ENCODE assay signal across 17 mouse cellular contexts in genomic region chr9:34695646-34696045, GRCm38 (mm10).
DNase-seq lines count a peak whose midpoint lies in the region; ATAC-seq and TF ChIP-seq lines count a peak whose summit lies in the region.
"Had no signal": no experiment of that assay in that cellular context is flagged by ENCODE, and none has a peak within 500 bp of the region (broad histone marks: within the 10 kb centered on the region; RNA-seq: fewer than 3 reads in every experiment).

No protein-coding gene starts in this region.

- H3K36me3 ChIP-seq in hindbrain, postnatal 0 days (ENCODE audit: insufficient read depth, low read length) = no peaks in the 10 kb centered on the region
- no peaks in the 10 kb centered on the region for H3K36me3 ChIP-seq in hindbrain, embryonic 16.5 days (ENCODE audit: control insufficient read depth, insufficient read depth, low read length)
- H3K36me3 ChIP-seq in midbrain, embryonic 10.5 days = no peaks in the 10 kb centered on the region
- H3K36me3 ChIP-seq in midbrain, embryonic 15.5 days (replicated peaks) = no peaks in the 10 kb centered on the region
- no peaks in the 10 kb centered on the region for H3K36me3 ChIP-seq in lung, postnatal 0 days (ENCODE audit: insufficient read depth, low read length)
- H3K36me3 ChIP-seq: embryonic facial prominence, embryonic 10.5 days; embryonic facial prominence, embryonic 12.5 days; forebrain, embryonic 15.5 days had no signal

- no peak for TF ChIP-seq EP300 in lung, postnatal 0 days (IDR thresholded peaks at IDR 0.05)

- DNase-seq in cerebellum, adult 2 months = peak; percentile 25 to 42
- no peak for DNase-seq in cerebellum, adult 11 months
- DNase-seq in hindbrain, postnatal 0 days (ENCODE audit: low spot score) = no peak
- DNase-seq in midbrain, embryonic 10.5 days (ENCODE audit: low spot score) = no peak
- DNase-seq in brain, adult 2 months (ENCODE audit: low read depth, low spot score) = peak; percentile 52
- DNase-seq in lung, postnatal 0 days (ENCODE audit: low spot score) = no peak
- DNase-seq: adrenal gland, adult 2 months; adrenal gland, postnatal 10 days; adrenal gland, postnatal 25 days; cerebellum, adult 9-10 months; forebrain, postnatal 0 days had no signal

- H3K4me2 ChIP-seq in hindbrain, postnatal 0 days (ENCODE audit: low read depth, low read length) = no peak overlapping the region
- no peak overlapping the region for H3K4me2 ChIP-seq in hindbrain, embryonic 16.5 days (ENCODE audit: low read length)
- H3K4me2 ChIP-seq in midbrain, embryonic 15.5 days = no peak overlapping the region
- H3K4me2 ChIP-seq in lung, postnatal 0 days (replicated peaks; ENCODE audit: low read depth, low read length) = no peak overlapping the region
- H3K4me2 ChIP-seq: embryonic facial prominence, embryonic 12.5 days; forebrain, embryonic 13.5 days; forebrain, embryonic 15.5 days had no signal

- TF ChIP-seq CTCF in cerebellum, adult 2 months (IDR thresholded peaks at IDR 0.05; ENCODE audit: borderline replicate concordance, insufficient read depth, low read depth, low read length) = no peak
- TF ChIP-seq CTCF in hindbrain, postnatal 0 days (IDR thresholded peaks at IDR 0.05; ENCODE audit: low read depth) = no peak
- TF ChIP-seq CTCF in lung, postnatal 0 days (IDR thresholded peaks at IDR 0.05) = no peak

- no peak for TF ChIP-seq POLR2A in cerebellum, adult 2 months (IDR thresholded peaks at IDR 0.05; ENCODE audit: borderline replicate concordance, insufficient read depth, low read length)

- no peak overlapping the region for H3K4me3 ChIP-seq in cerebellum, adult 2 months (replicated peaks; ENCODE audit: insufficient read depth, low read depth, low read length)
- H3K4me3 ChIP-seq in hindbrain, postnatal 0 days (ENCODE audit: low read length) = no peak overlapping the region
- H3K4me3 ChIP-seq in hindbrain, embryonic 16.5 days (ENCODE audit: low read length) = no peak overlapping the region
- H3K4me3 ChIP-seq in midbrain, embryonic 10.5 days = no peak overlapping the region
- H3K4me3 ChIP-seq in midbrain, embryonic 15.5 days = no peak overlapping the region
- H3K4me3 ChIP-seq in lung, postnatal 0 days (ENCODE audit: low read depth, low read length) = no peak overlapping the region
- H3K4me3 ChIP-seq: embryonic facial prominence, embryonic 10.5 days; embryonic facial prominence, embryonic 12.5 days; forebrain, embryonic 13.5 days; forebrain, embryonic 15.5 days had no signal

- H3K9ac ChIP-seq in hindbrain, postnatal 0 days (replicated peaks; ENCODE audit: low read length) = no peak overlapping the region
- H3K9ac ChIP-seq in hindbrain, embryonic 16.5 days (ENCODE audit: low read depth, low read length) = no peak overlapping the region
- no peak overlapping the region for H3K9ac ChIP-seq in midbrain, embryonic 15.5 days
- H3K9ac ChIP-seq in lung, postnatal 0 days (replicated peaks; ENCODE audit: low read depth) = no peak overlapping the region
- H3K9ac ChIP-seq: embryonic facial prominence, embryonic 12.5 days; forebrain, embryonic 13.5 days; forebrain, embryonic 15.5 days; forebrain, postnatal 0 days had no signal

- peak; percentile 27; the same call in 1 of the 2 replicates for ATAC-seq in hindbrain, postnatal 0 days
- no peak for ATAC-seq in hindbrain, embryonic 16.5 days
- no peak for ATAC-seq in midbrain, embryonic 15.5 days (replicated peaks)
- ATAC-seq in lung, postnatal 0 days = no peak
- ATAC-seq: forebrain, embryonic 13.5 days; forebrain, embryonic 15.5 days; forebrain, postnatal 0 days had no signal

- H3K4me1 ChIP-seq in cerebellum, adult 2 months (ENCODE audit: control insufficient read depth, insufficient read depth, low read length) = peaks cover 10% of the 10 kb centered on the region; the same call in 1 of the 2 replicates
- no peaks in the 10 kb centered on the region for H3K4me1 ChIP-seq in hindbrain, postnatal 0 days (ENCODE audit: insufficient read depth, low read length)
- H3K4me1 ChIP-seq in hindbrain, embryonic 16.5 days (ENCODE audit: control insufficient read depth, insufficient read depth, low read depth, low read length) = no peaks in the 10 kb centered on the region
- peaks cover 9% of the 10 kb centered on the region for H3K4me1 ChIP-seq in midbrain, embryonic 10.5 days
- no peaks in the 10 kb centered on the region for H3K4me1 ChIP-seq in midbrain, embryonic 15.5 days
- no peaks in the 10 kb centered on the region for H3K4me1 ChIP-seq in lung, postnatal 0 days (ENCODE audit: insufficient read depth, low read depth, low read length)
- H3K4me1 ChIP-seq: embryonic facial prominence, embryonic 12.5 days; forebrain, embryonic 13.5 days; forebrain, embryonic 15.5 days had no signal

- H3K27me3 ChIP-seq in cerebellum, adult 2 months (ENCODE audit: control insufficient read depth, insufficient read depth, low read length) = no peaks in the 10 kb centered on the region
- H3K27me3 ChIP-seq in hindbrain, postnatal 0 days (ENCODE audit: insufficient read depth, low read length) = no peaks in the 10 kb centered on the region
- no peaks in the 10 kb centered on the region for H3K27me3 ChIP-seq in hindbrain, embryonic 16.5 days (replicated peaks; ENCODE audit: control insufficient read depth, insufficient read depth, low read length)
- H3K27me3 ChIP-seq in midbrain, embryonic 10.5 days (ENCODE audit: low read depth, poor library complexity, severe bottlenecking) = no peaks in the 10 kb centered on the region
- no peaks in the 10 kb centered on the region for H3K27me3 ChIP-seq in midbrain, embryonic 15.5 days (replicated peaks)
- no peaks in the 10 kb centered on the region for H3K27me3 ChIP-seq in lung, postnatal 0 days (replicated peaks; ENCODE audit: insufficient read depth, low read length)
- H3K27me3 ChIP-seq: embryonic facial prominence, embryonic 12.5 days; forebrain, embryonic 13.5 days; forebrain, embryonic 15.5 days had no signal

- 36% methylated on average over 5 of the region's 5 CpGs for WGBS in cerebellum, adult 2 months
- WGBS in hindbrain, postnatal 0 days = 56% methylated on average over 5 of the region's 5 CpGs
- WGBS in hindbrain, embryonic 16.5 days = 78% methylated on average over 5 of the region's 5 CpGs
- WGBS in midbrain, embryonic 10.5 days = 81% methylated on average over 5 of the region's 5 CpGs
- 69% methylated on average over 5 of the region's 5 CpGs for WGBS in midbrain, embryonic 15.5 days
- WGBS in lung, postnatal 0 days = 69% methylated on average over 5 of the region's 5 CpGs

- H3K27ac ChIP-seq in cerebellum, adult 2 months (ENCODE audit: insufficient read depth, low read length) = no peak overlapping the region
- no peak overlapping the region for H3K27ac ChIP-seq in hindbrain, postnatal 0 days
- no peak overlapping the region for H3K27ac ChIP-seq in hindbrain, embryonic 16.5 days (ENCODE audit: low read depth, low read length)
- H3K27ac ChIP-seq in midbrain, embryonic 10.5 days (replicated peaks) = peak overlapping the region; percentile 33; the same call in 1 of the 2 replicates
- H3K27ac ChIP-seq in midbrain, embryonic 15.5 days = no peak overlapping the region
- no peak overlapping the region for H3K27ac ChIP-seq in lung, postnatal 0 days (ENCODE audit: low read length)
- H3K27ac ChIP-seq: embryonic facial prominence, embryonic 10.5 days; embryonic facial prominence, embryonic 12.5 days; forebrain, embryonic 13.5 days; forebrain, embryonic 15.5 days had no signal

- no peaks in the 10 kb centered on the region for H3K9me3 ChIP-seq in hindbrain, postnatal 0 days (ENCODE audit: low read length)
- H3K9me3 ChIP-seq in hindbrain, embryonic 16.5 days (ENCODE audit: control insufficient read depth, low read length) = no peaks in the 10 kb centered on the region
- no peaks in the 10 kb centered on the region for H3K9me3 ChIP-seq in midbrain, embryonic 10.5 days (replicated peaks)
- no peaks in the 10 kb centered on the region for H3K9me3 ChIP-seq in midbrain, embryonic 15.5 days
- no peaks in the 10 kb centered on the region for H3K9me3 ChIP-seq in lung, postnatal 0 days (ENCODE audit: low read length)
- H3K9me3 ChIP-seq: embryonic facial prominence, embryonic 10.5 days; embryonic facial prominence, embryonic 12.5 days; forebrain, embryonic 13.5 days; forebrain, embryonic 15.5 days had no signal

Comparison
In these comparisons a context has a peak if more than half of its experiments do, and no peak if none do; other contexts are left out.
1. DNase-seq: peak in cerebellum, adult 2 months (2 of 2) and brain, adult 2 months (single experiment); none in cerebellum, adult 11 months (single experiment), hindbrain, postnatal 0 days (single experiment), midbrain, embryonic 10.5 days (single experiment) and lung, postnatal 0 days (single experiment).